Mouse (Mus musculus) heart, postnatal 4 days (tissue): Measurements from ENCODE around the gene Il19. TPM values are rescaled to one million over a fixed set of nuclear protein-coding genes. Genes with fewer than 3 reads are reported as not detected.
A peak's percentile ranks its signal among the peaks of the same experiment; 100 is the strongest.

Experiments used
- DNase-seq: peaks from one replicate; pipeline ENCODE4 v3.0.0; 2021
- total RNA-seq, 2 experiments: library from RNA; stranded (reverse); gene quantifications; 2 replicates each; pipeline ENCODE4 v1.2.3; 2021

The Il19 gene
- not detected for total RNA-seq

GRCm38 (mm10) chr1:130940065-130940687 is at the start of gene Il19:
TSS of gene Il19 (minus strand) at chr1:130940115.
- no peak for DNase-seq

- DNase-seq = no peak
Measured at GRCm38 (mm10) chr1:130989331-130989730, 49.4 kb upstream of the Il19 start.

GRCm38 (mm10) chr1:130987418-130987817 is 47.5 kb upstream of the Il19 start:
- DNase-seq = no peak

GRCm38 (mm10) chr1:130987001-130987400 is 47.1 kb upstream of the Il19 start:
- no peak for DNase-seq

GRCm38 (mm10) chr1:130984441-130984840 is 44.5 kb upstream of the Il19 start:
- no peak for DNase-seq

- DNase-seq = peak; percentile 59
Measured at GRCm38 (mm10) chr1:130979455-130979854, 39.5 kb upstream of the Il19 start.

- no peak for DNase-seq
Measured at GRCm38 (mm10) chr1:130963891-130964290, 24.0 kb upstream of the Il19 start.

GRCm38 (mm10) chr1:130946920-130947319 is 7.0 kb upstream of the Il19 start:
- DNase-seq = no peak

- no peak for DNase-seq
Measured at GRCm38 (mm10) chr1:130941801-130942200, 1.9 kb upstream of the Il19 start.

GRCm38 (mm10) chr1:130938192-130938591 is 1.7 kb downstream of the Il19 start:
- DNase-seq = no peak

- no peak for DNase-seq
Measured at GRCm38 (mm10) chr1:130937170-130937569, 2.7 kb downstream of the Il19 start.

GRCm38 (mm10) chr1:130936351-130936750 is 3.6 kb downstream of the Il19 start:
- DNase-seq = no peak

GRCm38 (mm10) chr1:130926484-130926883 is 13.4 kb downstream of the Il19 start:
- no peak for DNase-seq

- no peak for DNase-seq
Measured at GRCm38 (mm10) chr1:130918323-130918980, 21.5 kb downstream of the Il19 start.

- no peak for DNase-seq
Measured at GRCm38 (mm10) chr1:130911401-130912010, 28.4 kb downstream of the Il19 start, which contains the start of gene Il20. TSS of gene Il20 (minus strand) at chr1:130911451.

GRCm38 (mm10) chr1:130902505-130902904 is 37.4 kb downstream of the Il19 start:
- DNase-seq = no peak

- no peak for DNase-seq
Measured at GRCm38 (mm10) chr1:130894468-130894867, 45.4 kb downstream of the Il19 start.

- no peak for DNase-seq
Measured at GRCm38 (mm10) chr1:130893329-130894040, 46.4 kb downstream of the Il19 start.

GRCm38 (mm10) chr1:130892446-130892845 is 47.5 kb downstream of the Il19 start:
- no peak for DNase-seq

GRCm38 (mm10) chr1:130887354-130887753 is 52.6 kb downstream of the Il19 start, which contains the start of gene Il24:
TSS of gene Il24 (minus strand) at chr1:130887454.
- DNase-seq = no peak

GRCm38 (mm10) chr1:130883146-130883545 is 56.8 kb downstream of the Il19 start:
- DNase-seq = no peak
